Mouse (Mus musculus) intestine, postnatal 0 days (tissue): ENCODE measurements around the gene Stxbp1. TPM values are rescaled to one million over a fixed set of nuclear protein-coding genes. Genes with fewer than 3 reads are reported as not detected.

Experiments
- ATAC-seq: fragments of 200-750 bp; cut with Nextera tagmentation; 2 replicates; pipeline ENCODE4 v1.8.0; 2017; ENCODE audit warnings: mild to moderate bottlenecking, moderate TSS enrichment, moderate library complexity
- H3K27ac ChIP-seq: fragments of 300-500 bp; sonication (generic); 2 replicates; pipeline ENCODE4 v1.5.1; 2014; ENCODE audit warnings: mild to moderate bottlenecking, low read depth, low read length, moderate library complexity
- H3K27me3 ChIP-seq: fragments of 300-500 bp; sonication (generic); replicated peaks from 2 replicates; pipeline ENCODE4 v1.6.1; 2014; ENCODE audit warnings: low read length, mixed read lengths; ENCODE audit not compliant: control insufficient read depth, insufficient read depth
- H3K36me3 ChIP-seq: fragments of 300-500 bp; sonication (generic); 2 replicates; pipeline ENCODE4 v1.6.1; 2014; ENCODE audit warnings: mild to moderate bottlenecking, moderate library complexity; ENCODE audit not compliant: control insufficient read depth, insufficient read depth
- H3K4me1 ChIP-seq: fragments of 300-500 bp; sonication (generic); replicated peaks from 2 replicates; pipeline ENCODE4 v1.6.1; 2014; ENCODE audit warnings: antibody characterized with exemption, low read length, mixed read lengths; ENCODE audit not compliant: control insufficient read depth, insufficient read depth
- H3K4me2 ChIP-seq: fragments of 300-500 bp; sonication (generic); replicated peaks from 2 replicates; pipeline ENCODE4 v1.6.1; 2014; ENCODE audit warnings: low read depth, mild to moderate bottlenecking, moderate library complexity
- H3K4me3 ChIP-seq: fragments of 300-500 bp; sonication (generic); 2 replicates; pipeline ENCODE4 v1.5.1; 2014; ENCODE audit warnings: low read depth, low read length
- H3K9ac ChIP-seq: fragments of 300-500 bp; sonication (generic); 2 replicates; pipeline ENCODE4 v1.6.1; 2014; ENCODE audit warnings: mild to moderate bottlenecking, low read depth, low read length
- H3K9me3 ChIP-seq: fragments of 300-500 bp; sonication (generic); 2 replicates; pipeline ENCODE4 v1.6.1; 2016; ENCODE audit warnings: mixed run types; ENCODE audit not compliant: control insufficient read depth
- CTCF ChIP-seq: sonication (generic); IDR thresholded peaks from 2 replicates; pipeline ENCODE4 v1.5.1; 2016; ENCODE audit warnings: low read depth, mild to moderate bottlenecking, control low read depth, antibody characterized with exemption, moderate library complexity
- WGBS: fragments of 180-500 bp; shearing (Covaris S2); extraction: QIAGEN DNeasy Blood & Tissue Kit; methylation state at CpG from one replicate; pipeline ENCODE4 v1.1.7; 2014; 5-methylcytosine and 5-hydroxymethylcytosine counted together
- polyA plus RNA-seq: library from polyadenylated mRNA; unstranded; fragments of >200 nt; fragmentation: Nextera tagmentation; extraction: Ambion mirVana; gene quantifications from 2 replicates; pipeline ENCODE4 v1.2.1, GENCODE M21; 2015

Gene Stxbp1
- polyA plus RNA-seq, 1 experiment from 2014 or later: 12.2 TPM

DNA sequence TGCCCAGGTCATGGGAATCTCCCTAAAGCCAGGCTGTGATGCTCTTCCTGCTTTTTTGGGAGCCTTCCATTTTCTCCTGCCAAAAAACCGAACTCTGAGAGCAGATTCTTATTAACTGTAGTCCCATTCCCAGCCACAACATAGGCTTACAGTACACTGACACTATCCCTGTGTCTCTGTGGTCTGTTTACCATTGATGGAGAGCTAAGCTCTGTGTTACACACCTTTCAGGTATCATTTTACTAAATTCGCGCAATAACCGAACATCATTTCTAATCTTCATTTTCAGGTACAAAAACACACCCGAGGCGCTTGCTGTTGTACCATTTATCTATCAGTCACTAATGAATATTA lies 400 bp upstream of the Stxbp1 start:
- H3K4me1 ChIP-seq: peaks cover 5% of the 10 kb centered on the region; the same call in 1 of the 2 replicates
- H3K4me3 ChIP-seq: peak overlapping the region; percentile 71
- peak overlapping the region; percentile 21; the same call in 1 of the 2 replicates for H3K27ac ChIP-seq
- WGBS: 48% methylated on average over 6 of the region's 6 CpGs
- TF ChIP-seq CTCF: no peak
- no peaks in the 10 kb centered on the region for H3K36me3 ChIP-seq
- H3K9me3 ChIP-seq: no peaks in the 10 kb centered on the region
- ATAC-seq: no peak
- H3K27me3 ChIP-seq: 0 out of 2 replicates have a peak, but pooled peaks cover 3% of the 10 kb centered on the region
- peak overlapping the region; percentile 93 for H3K4me2 ChIP-seq
- H3K9ac ChIP-seq: no peak overlapping the region

DNA sequence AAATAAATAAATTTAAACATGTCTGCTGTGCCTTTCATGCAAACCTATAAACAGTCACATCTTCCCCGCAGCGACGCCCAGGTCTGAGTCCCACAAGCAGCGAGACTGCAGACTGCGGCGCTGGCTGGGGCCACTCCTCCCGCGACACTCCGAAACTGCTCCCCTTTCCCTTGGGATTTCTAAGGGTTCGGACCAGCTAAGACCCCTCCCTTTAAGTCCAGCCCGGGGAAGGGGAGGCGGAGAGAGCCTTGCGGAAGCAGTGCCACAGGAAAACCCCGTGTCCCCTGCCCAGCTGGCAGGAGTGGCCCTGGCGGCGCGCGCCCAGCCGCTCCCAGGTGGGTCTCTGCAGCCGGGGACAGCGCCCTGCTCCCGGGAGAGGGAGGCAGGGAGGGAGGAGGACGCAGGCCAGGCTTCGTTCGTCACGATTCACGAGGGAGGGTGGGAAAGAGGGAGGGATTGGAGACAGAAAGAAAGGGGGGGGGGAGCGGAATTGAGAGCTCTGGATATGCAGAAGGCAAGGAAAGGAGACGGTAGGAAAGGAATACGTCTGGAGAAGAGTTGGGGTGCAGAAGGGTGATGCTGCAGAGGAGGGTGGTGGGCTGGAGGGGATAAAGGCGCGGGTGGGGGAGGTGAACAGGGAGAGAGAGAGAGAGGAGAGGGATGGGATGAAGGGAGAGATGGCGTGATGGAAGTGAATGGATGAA lies 792 bp downstream of the Stxbp1 start:
- Histone ChIP-seq H3K4me2 (peak overlapping the region; percentile 93), H3K9ac (peak overlapping the region; percentile 64), H3K36me3 (no peaks in the 10 kb centered on the region), H3K9me3 (no peaks in the 10 kb centered on the region), H3K4me1 (peaks cover 5% of the 10 kb centered on the region; the same call in 1 of the 2 replicates), H3K27me3 (no peaks in the 10 kb centered on the region), H3K27ac (peak overlapping the region; percentile 73), H3K4me3 (peak overlapping the region; percentile 71)
- 1% methylated on average over 33 of the region's 33 CpGs for WGBS
- peak; percentile 38 for ATAC-seq
- TF ChIP-seq CTCF: 0 out of 2 replicates have a peak, but pooled peaks have one; percentile 5

DNA sequence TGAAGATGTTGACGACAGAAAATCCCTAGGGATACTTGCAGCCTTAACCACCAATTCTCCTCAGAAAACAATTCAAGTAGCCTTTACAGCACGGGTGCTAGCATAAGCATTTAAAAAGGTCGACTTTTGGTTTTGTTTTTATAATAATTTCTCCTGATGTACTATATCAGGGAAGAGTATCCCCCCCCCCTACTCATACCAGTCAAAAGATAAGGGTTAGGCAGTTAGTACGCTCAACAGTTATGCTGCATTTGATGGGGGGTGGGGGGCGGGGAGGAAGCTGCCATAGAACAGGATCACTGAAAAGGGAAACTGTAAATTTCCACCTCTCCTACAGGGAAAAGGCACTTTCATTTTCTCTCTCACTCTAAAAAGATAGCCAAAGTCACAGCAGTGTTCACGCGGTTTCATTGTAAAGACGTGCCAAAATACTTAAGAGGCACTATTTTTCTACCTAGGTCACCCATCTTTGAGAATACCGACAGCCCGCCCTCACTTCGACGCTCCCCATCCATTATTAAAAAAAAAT lies 1.4 kb downstream of the Stxbp1 start:
- peak overlapping the region; percentile 71 for H3K4me3 ChIP-seq
- H3K36me3 ChIP-seq: no peaks in the 10 kb centered on the region
- ATAC-seq: no peak
- no peak for TF ChIP-seq CTCF
- peak overlapping the region; percentile 73; the same call in 1 of the 2 replicates for H3K27ac ChIP-seq
- no peaks in the 10 kb centered on the region for H3K27me3 ChIP-seq
- H3K4me1 ChIP-seq: peaks cover 5% of the 10 kb centered on the region; the same call in 1 of the 2 replicates
- peak overlapping the region; percentile 93 for H3K4me2 ChIP-seq
- H3K9ac ChIP-seq: peak overlapping the region; percentile 64
- no peaks in the 10 kb centered on the region for H3K9me3 ChIP-seq
- 8% methylated on average over 12 of the region's 12 CpGs for WGBS

DNA sequence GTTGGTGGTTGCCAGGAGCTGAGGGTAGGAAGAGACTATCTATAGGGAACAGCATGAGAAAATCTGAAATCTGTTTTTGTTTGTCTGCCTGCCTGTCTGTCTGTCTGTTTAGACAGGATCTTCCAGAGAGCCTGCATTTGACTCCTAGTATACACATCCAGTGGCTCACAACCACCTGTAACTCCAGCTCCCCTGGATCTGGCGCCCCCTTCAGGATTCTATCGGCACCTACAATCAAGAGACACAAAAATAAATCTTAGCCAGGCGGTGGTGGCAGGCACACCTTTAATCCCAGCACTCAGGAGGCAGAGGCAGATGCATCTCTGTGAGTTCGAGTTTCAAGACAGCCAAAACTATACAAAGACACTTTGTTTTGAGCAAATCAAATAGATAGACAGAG lies 4.5 kb downstream of the Stxbp1 start:
- TF ChIP-seq CTCF: peak; percentile 65
- no peak for ATAC-seq

DNA sequence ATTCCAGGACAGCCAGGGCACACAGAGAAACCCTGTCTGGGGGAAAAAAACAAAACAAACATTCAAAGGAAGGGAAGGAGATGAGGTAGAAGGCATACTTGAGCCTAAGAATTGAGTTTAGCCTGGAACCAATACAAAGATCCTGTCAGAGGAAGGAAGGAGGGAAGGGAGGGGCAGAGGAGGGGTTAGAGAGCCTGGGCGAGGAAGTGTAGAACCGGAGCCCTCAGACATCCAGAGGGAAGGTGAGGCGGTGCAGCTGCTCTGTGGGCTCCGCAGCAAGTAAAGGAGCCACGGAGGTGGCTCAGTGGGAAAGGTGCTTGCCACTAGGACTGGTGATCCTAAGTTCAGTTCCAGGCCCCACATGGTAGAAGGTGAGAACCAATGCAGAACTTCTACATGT lies 5.9 kb downstream of the Stxbp1 start:
- ATAC-seq: no peak
- Histone ChIP-seq H3K4me1 (no peaks in the 10 kb centered on the region), H3K4me3 (no peak overlapping the region), H3K27ac (no peak overlapping the region), H3K9ac (no peak overlapping the region), H3K36me3 (no peaks in the 10 kb centered on the region), H3K27me3 (no peaks in the 10 kb centered on the region), H3K9me3 (no peaks in the 10 kb centered on the region), H3K4me2 (no peak overlapping the region)
- WGBS: 46% methylated on average over 5 of the region's 5 CpGs
- TF ChIP-seq CTCF: no peak

More for the DNA sequence above, 4.5 kb downstream of the Stxbp1 start:
- Histone ChIP-seq H3K27ac (no peak overlapping the region), H3K27me3 (no peaks in the 10 kb centered on the region), H3K4me2 (no peak overlapping the region), H3K4me1 (peaks cover 4% of the 10 kb centered on the region; the same call in 1 of the 2 replicates), H3K9me3 (no peaks in the 10 kb centered on the region), H3K36me3 (no peaks in the 10 kb centered on the region), H3K9ac (no peak overlapping the region), H3K4me3 (no peak overlapping the region)
- 42% methylated on average over 4 of the region's 4 CpGs for WGBS

DNA sequence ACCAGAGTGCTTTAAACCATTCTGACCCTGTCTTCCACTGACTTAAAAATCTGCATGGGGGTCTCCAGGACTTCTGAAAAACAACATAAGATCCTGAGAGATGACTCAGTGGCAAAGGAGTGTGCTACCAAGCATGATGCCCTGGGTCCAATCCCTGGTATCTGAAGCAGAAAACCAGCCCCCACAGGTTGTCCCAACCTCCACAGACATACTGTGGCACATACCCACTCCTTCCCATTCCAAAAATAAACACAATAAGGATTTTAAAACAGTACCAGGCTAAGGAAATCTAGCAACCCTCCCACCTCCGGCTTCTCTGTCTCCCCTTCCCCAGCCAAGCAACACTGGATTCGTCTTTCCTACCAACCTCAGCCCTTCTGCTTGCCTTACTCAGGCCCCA lies 7.8 kb downstream of the Stxbp1 start:
- Histone ChIP-seq H3K4me3 (no peak overlapping the region), H3K4me2 (no peak overlapping the region), H3K4me1 (no peaks in the 10 kb centered on the region), H3K27me3 (no peaks in the 10 kb centered on the region), H3K9ac (no peak overlapping the region), H3K27ac (no peak overlapping the region), H3K9me3 (no peaks in the 10 kb centered on the region), H3K36me3 (no peaks in the 10 kb centered on the region)
- TF ChIP-seq CTCF: no peak
- WGBS: 83% methylated on average over 2 of the region's 2 CpGs
- no peak for ATAC-seq
